Mouse (Mus musculus) liver, embryonic 15.5 days (tissue): ENCODE data around the gene Cutal. TPM values are rescaled to one million over a fixed set of nuclear protein-coding genes. Genes with fewer than 3 reads are reported as not detected.

Source experiments
- ATAC-seq: fragments of 200-750 bp; cut with Nextera tagmentation; 2 replicates; pipeline ENCODE4 v1.8.0; 2017; ENCODE audit warnings: moderate number of reproducible peaks, mild to moderate bottlenecking, moderate library complexity; ENCODE audit not compliant: insufficient read depth
- H3K27ac ChIP-seq: fragments of 300-500 bp; sonication (generic); replicated peaks from 2 replicates; pipeline ENCODE4 v1.5.1; 2015; ENCODE audit warnings: mild to moderate bottlenecking, inconsistent platforms
- H3K27me3 ChIP-seq: fragments of 300-500 bp; sonication (generic); 2 replicates; pipeline ENCODE4 v1.6.1; 2015; ENCODE audit warnings: mild to moderate bottlenecking, inconsistent platforms
- H3K36me3 ChIP-seq: fragments of 300-500 bp; sonication (generic); replicated peaks from 2 replicates; pipeline ENCODE4 v1.6.1; 2015; ENCODE audit warnings: moderate library complexity, mild to moderate bottlenecking, inconsistent platforms
- H3K4me1 ChIP-seq: fragments of 300-500 bp; sonication (generic); replicated peaks from 2 replicates; pipeline ENCODE4 v1.6.1; 2015; ENCODE audit warnings: inconsistent platforms
- H3K4me2 ChIP-seq: fragments of 300-500 bp; sonication (generic); 2 replicates; pipeline ENCODE4 v1.6.1; 2015; ENCODE audit warnings: moderate library complexity, mild to moderate bottlenecking, inconsistent platforms
- H3K4me3 ChIP-seq: fragments of 300-500 bp; sonication (generic); replicated peaks from 2 replicates; pipeline ENCODE4 v1.5.1; 2015; ENCODE audit warnings: mild to moderate bottlenecking, inconsistent platforms
- H3K9ac ChIP-seq: fragments of 300-500 bp; sonication (generic); 2 replicates; pipeline ENCODE4 v1.6.1; 2015; ENCODE audit warnings: moderate library complexity, mild to moderate bottlenecking, inconsistent platforms
- H3K9me3 ChIP-seq: fragments of 300-500 bp; sonication (generic); replicated peaks from 2 replicates; pipeline ENCODE4 v1.6.1; 2016; ENCODE audit warnings: inconsistent platforms
- WGBS: fragments of 180-500 bp; shearing (Covaris S2); methylation state at CpG from one replicate; pipeline ENCODE4 v1.1.7; 2015; ENCODE audit warnings: mixed read lengths; ENCODE audit not compliant: insufficient replicate concordance; 5-methylcytosine and 5-hydroxymethylcytosine counted together
- polyA plus RNA-seq: library from polyadenylated mRNA; unstranded; fragments of >200 nt; fragmentation: Nextera tagmentation; extraction: Ambion mirVana; gene quantifications from 2 replicates; pipeline ENCODE4 v1.2.1, GENCODE M21; 2015

The Cutal gene
- polyA plus RNA-seq, 1 experiment from 2014 or later, result 8.4 TPM

- Histone ChIP-seq H3K9me3 (no peaks in the 10 kb centered on the region), H3K4me2 (no peak overlapping the region), H3K27ac (no peak overlapping the region), H3K4me3 (no peak overlapping the region), H3K36me3 (no peaks in the 10 kb centered on the region), H3K4me1 (no peaks in the 10 kb centered on the region), H3K27me3 (peaks cover 13% of the 10 kb centered on the region; the same call in 1 of the 2 replicates), H3K9ac (no peak overlapping the region)
- no peak for ATAC-seq
- WGBS, result 21% methylated on average over 2 of the region's 2 CpGs
Measured at GRCm38 (mm10) chr2:34920144-34920543, 45.9 kb downstream of the Cutal start.

- Histone ChIP-seq H3K27me3 (peaks cover 3% of the 10 kb centered on the region), H3K4me3 (no peak overlapping the region), H3K36me3 (no peaks in the 10 kb centered on the region), H3K27ac (no peak overlapping the region), H3K9me3 (no peaks in the 10 kb centered on the region), H3K4me2 (no peak overlapping the region), H3K9ac (no peak overlapping the region), H3K4me1 (no peaks in the 10 kb centered on the region)
- no peak for ATAC-seq
- WGBS, result 8% methylated on average over 2 of the region's 2 CpGs
Measured at GRCm38 (mm10) chr2:34922729-34923128, 48.5 kb downstream of the Cutal start.

- Histone ChIP-seq H3K4me3 (no peak overlapping the region), H3K27me3 (no peaks in the 10 kb centered on the region; the same call in 1 of the 2 replicates), H3K9me3 (no peaks in the 10 kb centered on the region), H3K9ac (no peak overlapping the region), H3K36me3 (no peaks in the 10 kb centered on the region), H3K4me1 (no peaks in the 10 kb centered on the region), H3K27ac (no peak overlapping the region), H3K4me2 (no peak overlapping the region)
- no peak for ATAC-seq
- whole genome bisulfite sequencing, result 50% methylated on average over 5 of the region's 5 CpGs
Measured at GRCm38 (mm10) chr2:34927320-34927719, 53.1 kb downstream of the Cutal start.

GRCm38 (mm10) chr2:34937460-34937859 is 63.3 kb downstream of the Cutal start:
- H3K9ac ChIP-seq, result no peak overlapping the region
- no peaks in the 10 kb centered on the region for H3K36me3 ChIP-seq
- H3K4me1 ChIP-seq, result peaks cover 3% of the 10 kb centered on the region; the same call in 1 of the 2 replicates
- ATAC-seq, result no peak
- WGBS, result 29% methylated on average over 5 of the region's 5 CpGs
- 0 out of 2 replicates have a peak, but pooled peaks cover 16% of the 10 kb centered on the region for H3K27me3 ChIP-seq
- H3K9me3 ChIP-seq, result no peaks in the 10 kb centered on the region
- H3K4me2 ChIP-seq, result no peak overlapping the region
- H3K4me3 ChIP-seq, result no peak overlapping the region
- H3K27ac ChIP-seq, result no peak overlapping the region

GRCm38 (mm10) chr2:34938269-34939208 is 64.3 kb downstream of the Cutal start:
- Histone ChIP-seq H3K36me3 (no peaks in the 10 kb centered on the region), H3K9ac (no peak overlapping the region), H3K27me3 (0 out of 2 replicates have a peak, but pooled peaks cover 16% of the 10 kb centered on the region), H3K4me2 (no peak overlapping the region; the same call in 1 of the 2 replicates), H3K4me1 (peaks cover 3% of the 10 kb centered on the region; the same call in 1 of the 2 replicates), H3K4me3 (no peak overlapping the region), H3K9me3 (no peaks in the 10 kb centered on the region), H3K27ac (no peak overlapping the region; the same call in 1 of the 2 replicates)
- ATAC-seq, result no peak
- WGBS, result 14% methylated on average over 8 of the region's 8 CpGs

GRCm38 (mm10) chr2:34940246-34940645 is 66.0 kb downstream of the Cutal start:
- H3K27ac ChIP-seq, result no peak overlapping the region
- no peaks in the 10 kb centered on the region for H3K9me3 ChIP-seq
- H3K4me2 ChIP-seq, result no peak overlapping the region
- no peak overlapping the region for H3K4me3 ChIP-seq
- ATAC-seq, result no peak
- H3K4me1 ChIP-seq, result peaks cover 12% of the 10 kb centered on the region; the same call in 1 of the 2 replicates
- no peak overlapping the region for H3K9ac ChIP-seq
- H3K27me3 ChIP-seq, result 0 out of 2 replicates have a peak, but pooled peaks cover 16% of the 10 kb centered on the region
- 57% methylated on average over 5 of the region's 5 CpGs for WGBS
- no peaks in the 10 kb centered on the region for H3K36me3 ChIP-seq

GRCm38 (mm10) chr2:34941061-34941675 is 67.0 kb downstream of the Cutal start:
- no peak for ATAC-seq
- Histone ChIP-seq H3K27me3 (0 out of 2 replicates have a peak, but pooled peaks cover 16% of the 10 kb centered on the region), H3K9ac (no peak overlapping the region), H3K4me2 (no peak overlapping the region), H3K9me3 (no peaks in the 10 kb centered on the region), H3K4me1 (peaks cover 12% of the 10 kb centered on the region; the same call in 1 of the 2 replicates), H3K4me3 (no peak overlapping the region), H3K36me3 (no peaks in the 10 kb centered on the region), H3K27ac (no peak overlapping the region)
- 66% methylated on average over 11 of the region's 11 CpGs for WGBS

Other genes with a start within 250 kb of the Cutal start
- gene Gapvd1, start 119.2 kb upstream of the Cutal start, polyA plus RNA-seq, result 79.9 and 89.4 TPM in 2 replicates
- 509 TPM in 2 replicates for gene Hspa5, start 102.4 kb upstream of the Cutal start, polyA plus RNA-seq
- gene Rabepk, start 74.5 kb upstream of the Cutal start, polyA plus RNA-seq, result 20.1 and 22.3 TPM in 2 replicates
- gene Fbxw2, start 48.1 kb upstream of the Cutal start, polyA plus RNA-seq, result 57.5 and 60.5 TPM in 2 replicates
- not detected in 2 replicates for gene Gm34653, start 41.4 kb upstream of the Cutal start, polyA plus RNA-seq
- gene Psmd5, start 572 bp downstream of the Cutal start, polyA plus RNA-seq, result 67.5 and 71.5 TPM in 2 replicates
- 1.5 and 1.8 TPM in 2 replicates for gene Phf19, start 39.6 kb downstream of the Cutal start, polyA plus RNA-seq
- gene Traf1, start 87.4 kb downstream of the Cutal start, polyA plus RNA-seq, result 0.29 and 0.61 TPM in 2 replicates
- gene Hc, start 187.0 kb downstream of the Cutal start, polyA plus RNA-seq, result 43.9 and 55.8 TPM in 2 replicates
- 35.9 and 43.1 TPM in 2 replicates for gene AI182371, start 227.1 kb downstream of the Cutal start, polyA plus RNA-seq
- 8.5 and 8.6 TPM in 2 replicates for gene Cntrl, start 235.1 kb downstream of the Cutal start, polyA plus RNA-seq